Mouse (Mus musculus): ENCODE measurements around the gene Smarcad1. TPM values are rescaled to one million over a fixed set of nuclear protein-coding genes. Genes with fewer than 3 reads are reported as not detected.

The Smarcad1 gene
- polyA plus RNA-seq, 1 experiment, result 10.4 TPM

- no peak overlapping the region for H3K4me2 ChIP-seq (ENCODE audit: low read depth)
- H3K27me3 ChIP-seq (ENCODE audit: control insufficient read depth, insufficient read depth, insufficient read length), result no peaks in the 10 kb centered on the region
- H3K36me3 ChIP-seq (ENCODE audit: control insufficient read depth, insufficient read depth), result no peaks in the 10 kb centered on the region
- no peak overlapping the region for H3K4me3 ChIP-seq
- H3ac ChIP-seq (ENCODE audit: control insufficient read depth, insufficient read length), result no peak overlapping the region
- H3K79me2 ChIP-seq (ENCODE audit: control insufficient read depth, insufficient read depth), result no peaks in the 10 kb centered on the region
- TF ChIP-seq MAX (IDR thresholded peaks at IDR 0.05; ENCODE audit: low read depth) (no peak), REST (IDR thresholded peaks at IDR 0.05; ENCODE audit: insufficient read depth, insufficient read length) (no peak), USF1 (IDR thresholded peaks at IDR 0.05; ENCODE audit: low read depth) (no peak), POLR2A (IDR thresholded peaks at IDR 0.05; ENCODE audit: insufficient read length, low read depth) (no peak), TCF12 (IDR thresholded peaks at IDR 0.05; ENCODE audit: insufficient read depth, poor library complexity, severe bottlenecking) (no peak), MYOD1 (IDR thresholded peaks at IDR 0.05; ENCODE audit: control insufficient read depth in 1 of 3, insufficient read length in 2 of 3, low read depth in 2 of 3) (no peak), POLR2AphosphoS2 (IDR thresholded peaks at IDR 0.05; ENCODE audit: insufficient read length, low read depth) (no peak), E2F4 (IDR thresholded peaks at IDR 0.05; ENCODE audit: insufficient read depth) (no peak), MYOG (IDR thresholded peaks at IDR 0.05; ENCODE audit: control insufficient read depth in 1 of 3, insufficient read depth in 1 of 3, insufficient read length in 2 of 3, low read depth in 2 of 3) (no peak), SRF (IDR thresholded peaks at IDR 0.05; ENCODE audit: control insufficient read depth, insufficient read length, low read depth) (no peak)
These were observed 121.8 kb downstream of the Smarcad1 start for GRCm38 (mm10) chr6:65164137-65164536.

DNA sequence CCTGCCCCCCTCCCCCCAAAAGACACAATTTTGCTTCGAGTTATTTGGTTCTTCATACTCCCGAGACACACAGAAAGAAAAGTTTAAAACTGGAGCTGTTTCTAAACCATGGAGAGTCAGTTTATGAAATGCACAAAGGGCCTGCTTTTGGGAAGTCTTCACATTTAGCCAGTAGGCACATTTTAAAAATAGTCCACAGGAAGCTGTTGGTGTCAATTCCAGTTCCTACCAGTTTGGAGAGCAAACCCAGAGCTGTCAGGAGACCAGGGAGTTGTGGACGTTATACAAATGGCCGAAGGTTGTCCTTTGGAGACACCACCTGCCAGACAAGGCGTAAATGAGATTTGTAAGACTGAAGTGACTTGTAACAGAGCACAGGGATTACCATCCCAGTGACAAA is 122.6 kb downstream of the Smarcad1 start:
- no peak overlapping the region for H3ac ChIP-seq (ENCODE audit: control insufficient read depth, insufficient read length)
- no peaks in the 10 kb centered on the region for H3K36me3 ChIP-seq (ENCODE audit: control insufficient read depth, insufficient read depth)
- no peak overlapping the region for H3K4me2 ChIP-seq (ENCODE audit: low read depth)
- no peaks in the 10 kb centered on the region for H3K79me2 ChIP-seq (ENCODE audit: control insufficient read depth, insufficient read depth)
- no peaks in the 10 kb centered on the region for H3K27me3 ChIP-seq (ENCODE audit: control insufficient read depth, insufficient read depth, insufficient read length)
- TF ChIP-seq POLR2A (IDR thresholded peaks at IDR 0.05; ENCODE audit: insufficient read length, low read depth) (no peak), MYOG (IDR thresholded peaks at IDR 0.05; ENCODE audit: control insufficient read depth in 1 of 3, insufficient read depth in 1 of 3, insufficient read length in 2 of 3, low read depth in 2 of 3) (no peak), POLR2AphosphoS2 (IDR thresholded peaks at IDR 0.05; ENCODE audit: insufficient read length, low read depth) (no peak)
- H3K4me3 ChIP-seq, result no peak overlapping the region

Other genes with a start within 250 kb of the Smarcad1 start
- gene Hpgds, start 102.3 kb downstream of the Smarcad1 start, polyA plus RNA-seq (2012; fragmentation: generic; extraction: Trizol), result 0.04 TPM